Mouse (Mus musculus): ENCODE data around the gene Casq1.

Gene Casq1

DNA sequence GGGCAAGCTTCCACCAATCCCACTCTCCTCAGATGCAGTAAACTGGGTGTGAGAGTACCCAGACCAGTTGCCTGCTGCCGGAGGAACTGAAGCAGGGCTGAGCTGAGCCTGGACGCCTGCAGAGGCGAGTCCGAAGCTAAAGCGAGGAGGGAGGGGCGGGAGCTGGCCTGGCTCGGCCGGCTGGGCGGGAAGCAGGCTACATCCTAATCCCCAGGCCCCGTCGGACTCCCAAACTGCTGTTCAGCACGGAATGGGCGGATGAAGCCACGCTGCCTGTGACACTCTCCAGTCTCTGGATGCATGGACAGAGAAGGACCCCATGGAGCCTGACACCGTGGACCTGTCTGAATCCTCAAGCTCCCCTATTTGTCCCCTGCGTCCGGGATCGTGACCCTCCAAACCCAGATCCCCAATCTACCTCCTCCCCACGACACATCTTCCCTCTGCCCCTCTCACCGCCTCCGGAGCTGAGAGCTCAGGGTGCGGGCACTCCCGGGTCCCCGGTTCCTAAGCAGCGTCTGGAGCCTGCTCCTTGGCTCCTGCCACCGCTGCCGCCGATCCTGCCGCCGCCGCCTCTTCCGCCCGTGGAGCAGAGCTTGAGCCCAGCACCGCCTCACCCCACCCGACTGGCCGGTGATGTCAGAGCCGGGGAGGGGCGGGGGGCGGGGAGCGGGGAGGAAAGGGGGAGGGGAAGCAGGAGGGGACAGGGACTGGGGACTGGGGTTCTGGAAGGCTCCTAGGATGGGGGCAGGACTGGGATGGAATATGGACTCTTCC, 13.3 kb downstream of the Casq1 start, which contains the start of gene Pea15a:
Pea15a (minus strand) TSS at position 664 of the 777 bp plus-strand sequence.
- DNase-seq (ENCODE audit: low read depth, low spot score), result no peak

DNA sequence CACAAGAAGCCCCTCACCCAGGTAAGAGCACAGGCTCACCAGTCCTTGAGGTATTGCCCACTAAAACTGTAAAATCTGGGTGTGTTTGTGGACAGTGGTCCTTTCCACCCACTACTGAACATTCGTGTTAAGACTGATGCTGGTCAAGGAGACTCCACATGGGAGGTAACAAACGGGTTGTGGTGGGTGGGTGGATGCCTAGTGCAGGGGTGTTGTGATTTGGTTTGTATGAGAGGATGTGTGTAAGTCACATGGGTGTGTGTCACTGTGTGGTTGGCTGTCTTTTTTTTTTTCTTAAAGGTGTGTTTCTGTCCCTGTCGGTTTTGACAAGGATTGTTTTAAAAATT, 14.0 kb downstream of the Casq1 start:
- DNase-seq (ENCODE audit: low read depth, low spot score), result no peak

DNA sequence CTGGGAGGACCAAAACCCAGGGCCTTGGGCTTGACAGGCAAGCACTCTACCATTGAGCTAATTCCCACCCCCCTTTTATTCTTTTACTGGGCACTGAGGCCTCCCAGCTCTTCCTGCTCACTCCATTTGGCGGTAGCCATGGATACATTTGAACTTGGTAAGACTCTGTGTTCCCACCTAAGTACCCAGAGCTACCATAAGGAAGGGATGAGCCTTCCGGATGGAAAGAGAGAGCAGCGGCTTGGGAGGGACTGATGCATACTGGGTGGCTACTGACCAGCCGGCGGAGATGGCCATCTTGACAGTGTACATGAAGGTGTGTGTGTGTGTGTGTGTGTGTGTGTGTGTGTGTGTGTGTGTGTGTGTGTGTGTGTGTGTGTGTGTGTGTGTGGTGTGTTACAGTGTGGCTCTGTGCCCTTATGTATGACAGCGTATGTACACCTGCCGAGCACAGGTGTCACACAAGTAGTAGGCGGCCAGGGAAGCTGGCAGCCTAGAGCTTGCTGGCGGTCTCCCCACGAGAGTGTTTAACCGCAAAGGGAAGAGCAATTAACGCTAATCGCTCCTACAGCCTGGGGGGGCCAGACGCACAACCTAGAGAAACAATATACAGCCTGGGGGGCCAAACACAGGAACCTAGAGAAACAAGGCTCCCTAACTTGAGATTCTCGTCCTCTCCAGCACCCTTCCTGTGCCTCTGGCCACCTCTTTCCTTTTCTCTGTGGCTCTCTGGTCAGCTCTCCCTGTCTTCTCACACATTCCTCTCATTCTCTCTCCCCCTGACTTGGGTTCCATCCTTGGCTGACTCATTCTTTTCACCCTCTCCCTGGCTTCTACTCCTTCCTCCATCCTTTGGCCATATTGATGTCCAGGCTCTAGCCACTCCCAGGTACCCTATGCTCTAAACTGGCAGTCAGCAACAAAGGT, 14.6 kb downstream of the Casq1 start:
- DNase-seq (ENCODE audit: low read depth, low spot score), result no peak

DNA sequence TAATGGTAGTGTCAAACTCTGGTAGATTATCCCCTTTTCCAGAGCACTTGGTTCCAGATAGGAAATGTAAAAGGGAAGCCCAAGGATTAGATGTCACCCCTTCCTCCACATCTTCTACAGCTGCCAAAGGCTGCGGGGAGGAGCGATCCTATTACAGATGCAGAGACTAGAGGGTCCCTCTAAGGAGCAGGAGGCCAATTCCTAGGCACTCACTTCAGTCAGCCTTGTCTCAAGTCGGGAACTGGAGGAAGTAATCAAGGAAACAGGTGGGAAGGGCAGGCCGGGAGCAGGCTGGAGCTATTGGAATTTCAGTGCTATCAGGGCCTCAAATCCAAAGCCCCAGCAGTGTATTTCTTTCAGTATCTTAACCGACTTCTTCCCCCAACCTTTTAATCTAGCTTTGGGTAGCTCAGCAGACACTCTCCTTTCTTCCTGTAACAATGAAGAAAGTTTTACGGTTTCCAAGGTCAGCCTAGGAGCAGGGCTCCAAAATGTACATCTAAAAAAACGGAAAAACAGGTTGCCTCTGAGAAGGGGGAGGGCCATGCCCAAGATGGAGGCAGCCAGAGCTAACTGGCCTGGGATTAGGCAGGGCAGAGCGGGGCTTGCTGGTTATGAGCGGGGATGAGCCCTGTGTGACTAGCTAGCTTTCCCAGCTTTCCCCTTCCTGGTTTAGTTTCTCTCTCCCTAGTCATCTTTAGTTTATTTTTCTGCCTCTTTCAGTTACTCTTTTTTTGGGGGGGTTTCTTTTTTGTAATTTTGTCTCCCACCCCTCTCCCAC, 15.4 kb downstream of the Casq1 start:
- no peak for DNase-seq (ENCODE audit: low read depth, low spot score)

DNA sequence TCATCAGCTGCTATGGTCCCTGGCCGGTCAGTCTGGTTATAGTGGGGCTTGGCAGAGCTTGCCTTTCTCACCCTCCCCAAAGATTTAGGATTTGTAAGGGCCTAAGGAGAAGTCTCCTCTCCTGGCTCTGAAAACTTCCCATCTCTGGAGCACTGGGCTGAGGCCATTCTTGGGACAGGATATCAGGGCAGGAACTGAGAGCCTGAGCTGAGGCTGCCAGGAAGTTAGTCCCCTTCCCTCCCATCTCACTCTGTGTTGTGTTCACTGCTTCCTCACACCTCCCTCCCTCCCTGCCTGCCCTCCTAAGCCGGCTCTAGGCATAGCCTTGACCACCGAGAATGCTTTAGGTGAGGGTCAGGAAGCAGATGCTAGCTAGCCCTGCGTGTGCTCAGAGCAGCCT, 16.1 kb downstream of the Casq1 start:
- no peak for DNase-seq (ENCODE audit: low read depth, low spot score)

DNA sequence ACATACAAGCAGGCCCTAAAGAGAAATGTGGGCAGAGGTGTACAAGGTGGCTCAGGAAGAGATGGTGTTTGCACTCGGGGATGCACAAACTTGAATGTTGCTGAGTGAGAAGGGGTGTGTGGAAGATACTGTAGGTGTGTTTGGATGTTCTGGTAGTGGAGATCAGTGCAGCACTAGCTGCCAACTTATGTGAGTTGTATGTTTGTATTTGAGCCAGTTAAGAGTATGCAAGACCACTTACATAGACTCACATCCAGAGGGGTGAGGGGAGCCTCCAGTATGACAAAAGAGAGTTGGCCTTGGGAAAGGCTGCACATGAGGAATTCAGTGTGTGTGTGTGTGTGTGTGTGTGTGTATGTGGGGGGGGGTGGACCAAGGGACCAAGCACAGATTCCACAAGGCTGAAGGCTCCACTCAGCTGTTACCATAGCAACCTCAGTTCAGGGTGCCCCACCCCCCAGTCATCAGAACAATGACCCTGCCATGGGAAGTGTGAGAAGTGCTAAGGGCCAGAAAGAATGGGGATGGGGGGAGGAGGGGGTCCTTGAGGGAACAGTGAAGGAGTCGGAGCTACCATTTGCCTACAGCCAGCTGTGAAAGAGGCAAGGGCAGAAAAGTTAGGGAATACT, 16.7 kb downstream of the Casq1 start:
- no peak for DNase-seq (ENCODE audit: low read depth, low spot score)

DNA sequence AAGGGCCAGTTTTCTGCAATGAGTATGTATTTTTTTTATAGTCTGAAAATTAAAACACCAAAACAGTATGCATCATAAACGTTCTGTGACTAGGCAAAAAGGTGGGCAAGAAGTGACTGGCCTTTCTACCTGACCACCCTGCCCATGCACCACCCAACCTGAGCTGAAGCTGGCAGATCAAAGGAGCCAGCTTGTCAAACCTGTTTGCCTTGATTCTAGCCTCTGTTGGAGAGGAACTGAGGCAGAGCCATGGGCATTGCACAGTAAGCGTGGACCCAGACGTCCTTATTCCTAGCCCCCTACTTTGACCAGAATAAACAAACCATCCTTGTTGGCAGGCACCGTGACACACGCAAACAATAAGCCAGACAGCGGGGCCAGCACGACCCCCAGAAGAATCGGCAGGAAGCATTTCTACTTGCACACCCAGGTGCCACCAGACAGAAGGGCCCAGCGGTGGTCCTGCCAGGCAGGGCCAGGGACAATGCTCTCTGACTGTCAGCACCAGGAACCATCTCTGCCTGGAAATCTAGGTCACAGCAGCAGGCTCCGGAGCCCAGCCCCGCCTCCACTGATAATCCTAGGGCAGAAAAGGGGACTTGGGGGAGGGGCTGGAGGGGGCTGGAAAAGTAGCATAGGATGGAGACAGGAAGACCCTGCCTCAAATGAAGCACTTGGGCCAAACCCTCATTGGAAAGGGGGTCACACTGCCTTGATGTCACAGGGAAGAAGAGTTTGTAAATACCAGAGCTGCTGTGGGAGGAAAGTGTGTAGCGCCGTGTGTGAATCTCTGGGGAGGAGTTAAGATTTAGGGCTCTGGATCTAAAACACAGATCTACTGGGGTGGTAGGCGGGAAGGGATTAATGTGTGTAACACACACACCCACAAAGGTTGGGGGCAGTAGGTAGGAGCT, 17.4 kb downstream of the Casq1 start:
- DNase-seq (ENCODE audit: low read depth, low spot score), result no peak

DNA sequence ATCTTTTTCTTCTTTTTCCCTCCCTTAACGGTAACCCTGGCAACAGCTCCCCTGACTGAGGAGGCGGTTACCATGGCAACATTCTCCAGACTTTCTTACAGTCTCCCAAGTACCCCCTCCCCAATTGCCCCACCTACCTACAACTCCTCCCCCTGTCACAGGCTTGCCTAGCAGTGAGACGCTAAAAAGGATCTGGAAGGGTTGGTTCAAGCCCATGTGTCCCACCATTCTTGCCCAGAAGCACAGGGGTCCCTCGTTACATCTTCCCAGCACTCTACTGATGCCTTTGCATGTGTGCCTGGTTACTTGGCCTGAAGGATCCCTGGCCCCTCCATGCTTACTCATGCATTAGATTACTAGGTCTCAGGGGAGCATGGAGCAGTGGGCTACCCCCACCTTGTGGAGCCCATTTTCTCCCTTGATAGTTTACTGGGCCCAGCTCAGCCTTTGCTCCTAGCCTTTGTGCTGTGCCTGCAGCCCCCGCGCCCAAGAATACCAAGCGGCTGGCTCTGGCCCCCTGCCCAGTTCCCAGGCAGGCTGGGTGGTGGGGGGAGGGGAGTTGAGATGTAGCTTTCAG, 18.7 kb downstream of the Casq1 start:
- no peak for DNase-seq (ENCODE audit: low read depth, low spot score)

DNA sequence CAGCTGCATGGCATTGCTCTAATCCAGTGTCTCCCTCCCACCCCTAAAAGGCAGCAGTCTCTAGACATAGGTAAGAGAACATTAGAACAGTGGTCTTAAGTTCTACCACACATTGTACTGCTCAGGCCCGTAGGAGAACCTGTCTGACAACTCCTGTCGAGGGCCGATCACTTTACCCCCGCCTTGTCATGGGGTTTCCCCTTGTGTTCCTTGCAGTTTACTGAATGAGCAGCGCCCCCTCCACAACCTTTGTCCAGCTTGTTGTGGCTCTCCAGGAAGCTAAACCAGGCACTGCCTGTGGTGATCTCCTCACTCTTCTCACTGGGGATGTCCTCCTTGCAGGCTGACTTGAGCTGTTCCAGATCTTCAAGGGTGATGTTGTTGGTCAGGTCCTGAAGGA, 19.5 kb downstream of the Casq1 start:
- no peak for DNase-seq (ENCODE audit: low read depth, low spot score)

DNA sequence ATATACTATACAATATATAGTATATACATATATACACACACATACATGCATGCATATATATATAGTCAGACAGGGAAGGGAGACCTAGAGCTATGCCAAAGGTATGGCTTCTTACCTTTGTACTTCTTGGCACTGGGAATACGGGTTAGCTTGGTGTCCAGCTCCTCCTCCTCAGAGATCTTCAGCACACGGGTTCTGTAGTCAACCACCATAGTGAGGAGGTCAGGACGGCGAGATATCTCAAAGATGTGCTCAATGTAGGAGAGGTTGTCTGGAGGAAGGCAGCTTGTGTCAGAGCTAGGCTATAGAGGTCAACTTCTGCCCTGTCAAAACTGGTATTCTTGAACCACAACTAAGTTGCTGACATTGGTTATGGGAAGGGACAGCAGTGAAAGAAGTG, 20.7 kb downstream of the Casq1 start:
- DNase-seq (ENCODE audit: low read depth, low spot score), result no peak

DNA sequence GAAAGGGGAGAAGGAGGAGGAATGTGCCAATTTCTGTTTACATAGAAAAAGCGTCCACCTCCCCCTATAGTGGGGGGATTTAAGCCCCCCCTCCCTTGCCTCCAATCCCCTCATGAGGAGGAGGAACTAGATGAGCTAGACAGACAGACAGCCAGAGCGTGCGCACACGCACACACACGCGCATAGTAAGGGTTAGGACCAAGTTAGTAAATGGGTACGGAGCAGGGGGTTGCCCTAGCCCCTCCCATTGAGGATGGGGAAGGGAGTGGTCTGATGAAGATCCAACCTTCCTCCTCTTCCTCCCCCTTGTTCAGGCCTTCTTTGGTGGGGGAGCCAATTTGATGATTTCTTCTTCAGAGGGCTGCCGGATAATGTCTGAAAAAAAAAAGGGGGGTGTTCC, 21.4 kb downstream of the Casq1 start:
- no peak for DNase-seq (ENCODE audit: low read depth, low spot score)

DNA sequence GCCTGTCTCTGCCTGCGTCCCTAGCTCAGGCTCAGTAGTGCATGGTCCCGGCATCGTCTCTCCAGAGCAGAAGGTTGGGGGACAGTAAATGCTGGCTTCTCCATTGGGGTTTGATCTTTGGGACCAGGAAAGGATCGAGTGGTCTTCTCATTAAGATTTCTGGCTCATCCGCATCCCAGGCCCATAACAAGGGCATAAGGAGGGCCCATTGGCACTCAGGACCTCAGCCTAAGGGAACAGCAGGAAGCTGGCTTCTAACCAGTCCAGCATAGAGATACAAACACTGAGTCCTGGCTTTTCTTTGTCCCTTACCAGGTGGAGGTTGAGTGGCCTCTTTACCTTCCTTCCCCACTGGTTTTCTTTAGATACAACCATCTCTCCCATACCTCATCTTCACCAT, 21.8 kb downstream of the Casq1 start:
- DNase-seq (ENCODE audit: low read depth, low spot score), result no peak

DNA sequence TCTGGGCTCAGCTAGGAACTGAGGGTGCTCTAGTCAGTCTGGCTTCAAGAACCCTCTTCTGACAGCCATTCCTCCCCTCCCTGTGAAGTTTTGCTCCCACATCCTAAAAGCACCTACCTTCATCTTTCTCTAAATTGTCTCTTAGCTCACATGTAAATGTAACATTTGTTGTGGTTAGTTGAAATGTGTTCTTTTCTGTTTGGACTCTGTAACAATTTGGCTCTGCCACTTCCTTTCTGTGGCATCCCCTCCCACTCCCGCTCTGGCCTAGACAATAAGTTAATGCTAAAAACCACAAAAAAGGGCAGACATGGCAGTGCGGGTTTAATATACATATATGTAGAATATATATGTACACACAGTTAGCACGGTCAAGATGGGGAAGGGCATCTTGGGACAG, 22.5 kb downstream of the Casq1 start:
- DNase-seq (ENCODE audit: low read depth, low spot score), result no peak

DNA sequence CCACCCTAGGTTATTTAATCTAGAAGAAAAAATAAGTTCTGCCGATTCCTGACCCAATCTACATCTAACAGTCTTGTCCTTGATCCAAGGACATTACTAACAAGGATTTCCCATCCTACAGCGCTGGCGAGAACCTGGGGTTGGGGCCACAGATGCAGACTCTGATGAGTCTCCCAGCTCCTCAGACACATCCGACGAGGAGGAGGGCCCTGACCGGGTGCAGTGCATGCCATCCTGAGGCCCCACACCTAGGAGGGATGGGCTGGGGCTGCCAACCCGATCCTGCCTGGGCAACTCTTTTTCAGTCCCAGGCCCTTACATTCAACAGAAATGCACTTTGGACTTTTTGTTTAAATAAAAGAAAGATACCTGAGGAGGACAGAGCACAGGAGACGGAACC, 25.2 kb downstream of the Casq1 start:
- no peak for DNase-seq (ENCODE audit: low read depth, low spot score)

DNA sequence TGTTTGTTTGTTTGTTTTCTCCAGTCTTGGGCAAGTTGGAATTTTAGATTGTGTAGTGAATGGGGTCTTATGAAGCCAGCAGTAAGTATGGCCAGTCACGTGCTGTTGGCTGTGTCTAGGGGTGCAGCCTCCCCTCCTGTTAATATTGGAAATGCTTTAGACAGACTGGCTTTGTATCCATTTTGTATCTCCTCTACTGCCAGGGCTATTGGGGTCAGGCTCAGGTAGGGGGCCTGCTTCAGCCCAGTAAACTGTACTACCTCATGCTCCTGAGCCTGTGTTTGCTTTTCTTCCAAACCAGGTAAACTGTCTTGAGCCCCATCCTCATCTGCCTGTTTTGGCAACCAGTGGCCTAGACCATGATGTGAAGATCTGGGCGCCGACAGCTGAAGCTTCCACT, 27.5 kb downstream of the Casq1 start:
- DNase-seq (ENCODE audit: low read depth, low spot score), result no peak

DNA sequence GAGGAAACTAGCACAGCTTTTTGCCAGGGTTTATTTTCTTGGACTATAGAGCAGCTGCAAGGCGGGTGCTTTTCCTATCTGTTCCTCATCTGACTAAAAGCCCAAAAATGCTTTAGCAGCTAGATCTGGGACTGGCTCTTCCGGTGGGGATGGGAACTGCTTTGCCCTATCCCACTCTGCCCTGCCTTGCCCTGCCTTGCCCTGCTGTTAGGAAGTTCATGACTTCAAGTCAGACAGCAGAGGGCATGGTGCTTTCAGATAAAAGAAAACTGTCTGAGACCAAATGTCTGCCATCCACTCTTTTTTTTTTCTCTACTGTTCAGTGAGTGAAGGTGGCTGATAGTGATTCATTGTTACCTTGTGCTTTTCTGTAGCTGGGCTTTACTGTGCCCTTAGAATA, 28.1 kb downstream of the Casq1 start:
- no peak for DNase-seq (ENCODE audit: low read depth, low spot score)

DNA sequence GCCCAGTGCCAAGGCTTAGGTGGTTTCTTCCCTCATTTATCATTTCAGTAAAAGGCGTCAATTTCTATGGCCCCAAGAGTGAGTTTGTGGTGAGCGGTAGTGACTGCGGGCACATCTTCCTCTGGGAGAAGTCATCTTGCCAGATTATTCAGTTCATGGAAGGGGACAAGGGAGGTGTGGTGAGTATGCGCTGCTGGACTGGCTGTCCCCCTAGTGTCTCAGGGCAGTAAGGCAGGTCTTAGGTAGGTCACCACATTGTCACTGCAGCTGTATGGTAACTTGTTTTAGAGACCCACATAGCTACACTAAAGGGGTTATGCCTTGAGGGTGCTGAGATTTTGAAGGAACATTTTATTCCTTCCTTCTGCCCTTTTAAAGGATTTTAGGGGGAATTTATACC, 30.8 kb downstream of the Casq1 start:
- no peak for DNase-seq (ENCODE audit: low read depth, low spot score)

DNA sequence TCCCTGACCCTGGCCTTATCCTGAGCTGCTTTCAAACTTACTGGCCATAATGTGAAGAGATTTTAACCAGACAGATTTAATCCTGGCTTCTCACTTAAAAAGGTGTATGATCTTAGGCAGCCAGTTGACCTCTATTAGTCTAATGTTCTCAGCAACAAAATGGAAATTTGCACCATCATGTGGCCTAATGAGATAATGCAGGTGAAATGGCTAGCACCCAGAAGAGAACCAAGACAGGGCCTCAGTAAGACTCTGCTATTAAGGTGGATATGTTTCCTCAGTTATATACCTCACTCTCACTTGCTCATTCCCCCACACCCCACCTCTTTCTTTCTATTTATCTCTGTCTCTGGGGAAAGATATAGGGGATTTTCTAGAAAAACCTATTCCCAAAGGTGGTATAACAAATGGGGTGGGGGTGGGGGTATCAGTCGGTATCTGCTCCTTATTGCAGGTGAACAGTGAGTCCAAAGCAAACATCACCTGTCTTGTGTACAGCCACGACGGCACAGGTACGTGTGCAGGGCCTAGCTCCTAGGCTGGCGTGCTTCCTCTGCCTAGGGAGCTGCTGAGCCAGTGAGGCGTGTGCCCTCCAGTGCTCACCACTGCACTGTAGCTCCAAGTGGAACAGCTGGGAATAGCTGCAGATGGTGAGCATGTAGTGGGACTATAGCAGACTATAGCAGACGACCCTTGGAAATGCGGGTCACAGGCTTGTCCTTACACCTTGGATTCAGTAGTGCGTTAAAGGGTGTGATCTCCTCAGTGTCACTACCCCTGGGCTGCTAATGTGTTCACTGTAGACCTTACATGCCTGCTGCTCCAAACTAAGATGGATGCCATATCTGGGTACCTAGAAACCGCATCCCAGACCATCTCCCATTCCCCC, 33.0 kb downstream of the Casq1 start:
- no peak for DNase-seq (ENCODE audit: low read depth, low spot score)

DNA sequence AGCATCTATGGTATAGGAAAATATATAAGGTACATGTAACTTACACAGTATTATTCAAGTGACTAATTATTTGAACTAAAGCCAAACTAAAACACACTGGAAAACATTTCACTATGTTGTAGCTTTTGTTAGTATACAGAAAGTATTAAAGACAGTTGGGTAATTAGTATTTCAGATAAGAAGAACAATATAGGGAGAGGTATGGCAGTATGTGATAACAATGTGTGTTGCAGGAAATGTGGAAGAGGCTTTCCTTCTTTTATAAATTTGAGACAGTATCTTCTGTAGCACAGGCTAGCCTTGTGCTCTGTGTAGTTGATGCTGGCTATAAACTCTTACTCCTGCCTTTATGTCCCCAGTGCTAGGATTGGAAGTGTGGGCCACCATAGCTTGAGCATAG, 35.8 kb downstream of the Casq1 start:
- DNase-seq (ENCODE audit: low read depth, low spot score), result no peak

Data from c-Kit-negative CD71-positive TER-119-positive erythroid progenitor cells, embryonic 14.5 days (primary cell).